Mouse (Mus musculus) heart, adult 18-20 months (tissue): ENCODE results near the gene Nuak1. TPM values are rescaled to one million over a fixed set of nuclear protein-coding genes. Genes with fewer than 3 reads are reported as not detected.

Source experiments
- DNase-seq, 2 experiments: peaks; one replicate each; pipeline ENCODE4 v3.0.0; 2021 to 2022; ENCODE audit warnings: mixed read lengths in 1 of 2
- total RNA-seq, 2 experiments: library from RNA; stranded (reverse); gene quantifications; 2 replicates each; pipeline ENCODE4 v1.2.3; 2021

The Nuak1 gene
- total RNA-seq, 2 experiments from 2014 or later = 27.9 to 32.2 TPM

- no peak for DNase-seq
Observed at GRCm38 (mm10) chr10:84382900-84383883, 57.2 kb downstream of the Nuak1 start.

GRCm38 (mm10) chr10:84381276-84381798, 59.1 kb downstream of the Nuak1 start:
- DNase-seq = no peak

- no peak for DNase-seq
Observed at GRCm38 (mm10) chr10:84379366-84379765, 61.0 kb downstream of the Nuak1 start.

GRCm38 (mm10) chr10:84377956-84378355, 62.4 kb downstream of the Nuak1 start:
- no peak for DNase-seq

- no peak for DNase-seq
Observed at GRCm38 (mm10) chr10:84376346-84376745, 64.1 kb downstream of the Nuak1 start.

- DNase-seq = no peak
Observed at GRCm38 (mm10) chr10:84374996-84375395, 65.4 kb downstream of the Nuak1 start.

GRCm38 (mm10) chr10:84373476-84373875, 66.9 kb downstream of the Nuak1 start:
- no peak for DNase-seq

- no peak for DNase-seq
Observed at GRCm38 (mm10) chr10:84372161-84373095, 68.0 kb downstream of the Nuak1 start.

GRCm38 (mm10) chr10:84371681-84372160, 68.7 kb downstream of the Nuak1 start:
- DNase-seq = no peak

GRCm38 (mm10) chr10:84371230-84371629, 69.2 kb downstream of the Nuak1 start:
- no peak for DNase-seq

- no peak for DNase-seq
Observed at GRCm38 (mm10) chr10:84369646-84370314, 70.6 kb downstream of the Nuak1 start.

- DNase-seq = no peak
Observed at GRCm38 (mm10) chr10:84368185-84368584, 72.2 kb downstream of the Nuak1 start.

- DNase-seq = no peak
Observed at GRCm38 (mm10) chr10:84365166-84365865, 75.1 kb downstream of the Nuak1 start.

GRCm38 (mm10) chr10:84363833-84364232, 76.6 kb downstream of the Nuak1 start:
- DNase-seq = no peak

- DNase-seq = peak in 1 of 2 experiments; percentile 53
Observed at GRCm38 (mm10) chr10:84360953-84361352, 79.4 kb downstream of the Nuak1 start.

GRCm38 (mm10) chr10:84360391-84360790, 80.0 kb downstream of the Nuak1 start:
- DNase-seq = no peak

- DNase-seq = no peak
Observed at GRCm38 (mm10) chr10:84358738-84359120, 81.7 kb downstream of the Nuak1 start.

- DNase-seq = no peak
Observed at GRCm38 (mm10) chr10:84357997-84358737, 82.2 kb downstream of the Nuak1 start.

- DNase-seq = no peak
Observed at GRCm38 (mm10) chr10:84357593-84357992, 82.8 kb downstream of the Nuak1 start.

- DNase-seq = no peak
Observed at GRCm38 (mm10) chr10:84354323-84354722, 86.1 kb downstream of the Nuak1 start.
